Mouse (Mus musculus) brain, embryonic 14.5 days (tissue): ENCODE results near the gene Hoxc6.

Experiments
- CTCF ChIP-seq: fragments of 200-500 bp; IDR thresholded peaks from 2 replicates; pipeline ENCODE4 v1.5.1; 2012; ENCODE audit warnings: inconsistent platforms, mild to moderate bottlenecking, moderate library complexity, borderline replicate concordance; ENCODE audit not compliant: insufficient read depth, insufficient read length; ENCODE audit errors: extremely low read depth
- POLR2A ChIP-seq: fragments of 200-500 bp; IDR thresholded peaks from 2 replicates; pipeline ENCODE4 v1.6.1; 2012; ENCODE audit warnings: mild to moderate bottlenecking, inconsistent platforms, borderline replicate concordance; ENCODE audit not compliant: poor library complexity, insufficient read depth, insufficient read length, severe bottlenecking; ENCODE audit errors: extremely low read depth

- TF ChIP-seq CTCF (no peak), POLR2A (no peak)
Measured at GRCm38 (mm10) chr15:102990461-102991397, 7.3 kb upstream of the Hoxc6 start, which contains the start of gene Hoxc8.
